Mouse (Mus musculus) bone marrow, adult 2 months (tissue): ENCODE data around the gene Pkn2.

Experiments used
- CTCF ChIP-seq: fragments of 200-500 bp; IDR thresholded peaks from 2 replicates; pipeline ENCODE4 v1.5.1; 2011; ENCODE audit warnings: low read length, control low read depth; ENCODE audit not compliant: control insufficient read depth, insufficient read depth
- POLR2A ChIP-seq: fragments of 200-500 bp; IDR thresholded peaks from 2 replicates; pipeline ENCODE4 v1.6.1; 2011; ENCODE audit warnings: low read depth, mild to moderate bottlenecking, control low read depth, low read length, borderline replicate concordance; ENCODE audit not compliant: control insufficient read depth

DNA sequence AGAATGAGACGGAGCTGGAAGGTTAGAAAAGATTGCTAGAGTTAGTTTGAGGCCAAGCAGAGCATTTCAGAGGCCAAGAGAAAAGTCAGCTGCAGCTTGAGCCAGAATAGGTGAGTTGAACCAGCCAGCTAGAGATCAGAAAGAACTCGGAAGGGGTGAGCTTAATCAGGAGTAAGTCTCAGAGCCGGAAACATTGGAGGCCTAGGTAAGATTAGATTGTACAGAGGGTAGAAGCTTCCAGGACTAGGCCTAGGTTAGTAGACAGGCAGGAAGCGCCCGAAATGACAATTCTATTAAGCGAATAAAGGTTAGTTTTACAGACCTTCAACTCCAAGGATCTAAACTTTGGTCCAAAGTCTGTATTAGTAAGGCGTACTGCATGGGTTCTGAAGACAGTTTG, 123.2 kb downstream of the Pkn2 start:
- TF ChIP-seq POLR2A (no peak), CTCF (no peak)
